Mouse (Mus musculus) adrenal gland, postnatal 25 days (tissue): ENCODE measurements around the gene Gm49318. TPM values are rescaled to one million over a fixed set of nuclear protein-coding genes. Genes with fewer than 3 reads are reported as not detected.

Experiments used
- microRNA-seq, 2 experiments: library from miRNA; unstranded; fragments of <30 nt; microRNA quantifications; one replicate each; pipeline ENCODE4 v1.2.0; 2021
- total RNA-seq: library from RNA; stranded (reverse); gene quantifications from 2 replicates; pipeline ENCODE4 v1.2.3, GENCODE M21; 2021

Gm49318 gene
- total RNA-seq, 1 experiment from 2014 or later, result not detected

Small RNA genes lying within 50 kb of the gene (microRNA-seq; reads per million reads assigned to microRNA genes)
- gene Mir7084, result 0 to 0.36 reads per million in 2 experiments

Other genes with a start within 250 kb of the Gm49318 start
- gene Angptl8, start 235.7 kb downstream of the Gm49318 start, total RNA-seq, result 4.5 and 17.1 TPM in 2 replicates
- gene Dock6, start 218.6 kb downstream of the Gm49318 start, total RNA-seq, result 45.6 and 46.0 TPM in 2 replicates
- 36.3 and 71.9 TPM in 2 replicates for gene Rab3d, start 153.1 kb downstream of the Gm49318 start, total RNA-seq
- 13.6 and 19.1 TPM in 2 replicates for gene Ccdc159, start 143.8 kb downstream of the Gm49318 start, total RNA-seq
- gene Tmem205, start 143.7 kb downstream of the Gm49318 start, total RNA-seq, result 471 and 609 TPM in 2 replicates
- 35.6 and 40.5 TPM in 2 replicates for gene Plppr2, start 134.2 kb downstream of the Gm49318 start, total RNA-seq
- 14.0 and 19.4 TPM in 2 replicates for gene Swsap1, start 115.5 kb downstream of the Gm49318 start, total RNA-seq
- 1.6 and 1.8 TPM in 2 replicates for gene Epor, start 107.8 kb downstream of the Gm49318 start, total RNA-seq
- gene Rgl3, start 81.8 kb downstream of the Gm49318 start, total RNA-seq, result 33.9 and 66.9 TPM in 2 replicates
- gene Ccdc151, start 68.6 kb downstream of the Gm49318 start, total RNA-seq, result 1.3 and 3.7 TPM in 2 replicates
- gene Prkcsh, start 68.5 kb downstream of the Gm49318 start, total RNA-seq, result 161 and 164 TPM in 2 replicates
- 0.90 and 2.9 TPM in 2 replicates for gene Elavl3, start 19.2 kb downstream of the Gm49318 start, total RNA-seq
- gene Zfp653, start 117 bp upstream of the Gm49318 start, total RNA-seq, result 9.4 and 12.4 TPM in 2 replicates
- 45.7 and 60.4 TPM in 2 replicates for gene Ecsit, start 14.2 kb upstream of the Gm49318 start, total RNA-seq
- gene Cnn1, start 28.0 kb upstream of the Gm49318 start, total RNA-seq, result 0.46 and 0.76 TPM in 2 replicates
- gene Elof1, start 45.9 kb upstream of the Gm49318 start, total RNA-seq, result 75.1 and 75.8 TPM in 2 replicates
- 19.0 and 25.4 TPM in 2 replicates for gene Acp5, start 64.5 kb upstream of the Gm49318 start, total RNA-seq
- 52.5 and 64.8 TPM in 2 replicates for gene Pigyl, start 85.6 kb upstream of the Gm49318 start, total RNA-seq
- gene Zfp872, start 116.8 kb upstream of the Gm49318 start, total RNA-seq, result 2.4 and 3.2 TPM in 2 replicates
- gene Zfp809, start 154.5 kb upstream of the Gm49318 start, total RNA-seq, result 46.4 and 52.1 TPM in 2 replicates
- 0.82 and 1.1 TPM in 2 replicates for gene Zfp599, start 188.6 kb upstream of the Gm49318 start, total RNA-seq
- gene Zfp810, start 236.4 kb upstream of the Gm49318 start, total RNA-seq, result 7.9 and 11.0 TPM in 2 replicates